Mouse (Mus musculus): ENCODE data around the gene Rps27a.

- no peak for TF ChIP-seq CTCF (IDR thresholded peaks at IDR 0.05; ENCODE audit: borderline replicate concordance, insufficient read depth, low read length)
- no peak for TF ChIP-seq POLR2A (IDR thresholded peaks at IDR 0.05; ENCODE audit: low read depth, low read length)
Measured at GRCm38 (mm10) chr11:29503948-29504893, 43.7 kb downstream of the Rps27a start.
